Mouse (Mus musculus): Measurements from ENCODE around the gene Nit1. TPM values are rescaled to one million over a fixed set of nuclear protein-coding genes. Genes with fewer than 3 reads are reported as not detected.
"Not testable (repeated sequence)": the region's sequence is repeated elsewhere in the genome, so short reads cannot be mapped to it uniquely, and the experiment has no call there.

Gene Nit1
- polyA plus RNA-seq, 1 experiment from 2014 or later: 28.8 TPM

DNA sequence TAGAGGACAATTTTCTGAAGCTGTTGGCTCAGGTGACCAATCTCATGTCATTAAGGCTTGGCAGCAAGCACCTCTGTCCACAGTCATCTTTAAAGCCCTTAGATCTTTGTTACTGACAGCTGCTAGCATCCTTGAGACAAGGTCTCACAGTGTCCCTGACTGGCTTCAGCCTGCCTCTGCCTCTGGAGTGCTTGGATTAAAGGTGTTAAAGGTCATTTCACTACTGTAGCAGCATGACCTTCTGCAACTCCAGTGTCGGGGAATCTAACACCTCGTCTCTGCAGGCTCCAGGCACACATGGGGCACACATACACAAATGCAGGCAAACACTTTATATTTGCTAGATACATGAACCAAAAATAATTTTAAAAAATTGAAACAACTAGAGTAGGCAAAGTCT is 19.9 kb downstream of the Nit1 start:
- Histone ChIP-seq H3K4me3 (ENCODE audit: low read depth, low read length) (no peak overlapping the region), H3K4me1 (ENCODE audit: control insufficient read depth, insufficient read depth, low read length) (peaks cover 11% of the 10 kb centered on the region; the same call in 1 of the 2 replicates), H3K36me3 (ENCODE audit: control insufficient read depth, insufficient read depth, low read length) (0 out of 2 replicates have a peak, but pooled peaks cover 3% of the 10 kb centered on the region), H3K27ac (replicated peaks; ENCODE audit: low read depth, low read length) (no peak overlapping the region), H3K9me3 (ENCODE audit: control insufficient read depth, low read length) (no peaks in the 10 kb centered on the region), H3K27me3 (replicated peaks; ENCODE audit: control insufficient read depth, insufficient read depth, low read length) (no peaks in the 10 kb centered on the region), H3K9ac (ENCODE audit: low read depth, low read length) (no peak overlapping the region), H3K4me2 (ENCODE audit: low read depth, low read length) (no peak overlapping the region)
- DNase-seq (ENCODE audit: low spot score) (no peak), ATAC-seq (ENCODE audit: low read depth) (no peak)
- 82% methylated on average over 2 of the region's 2 CpGs for WGBS

DNA sequence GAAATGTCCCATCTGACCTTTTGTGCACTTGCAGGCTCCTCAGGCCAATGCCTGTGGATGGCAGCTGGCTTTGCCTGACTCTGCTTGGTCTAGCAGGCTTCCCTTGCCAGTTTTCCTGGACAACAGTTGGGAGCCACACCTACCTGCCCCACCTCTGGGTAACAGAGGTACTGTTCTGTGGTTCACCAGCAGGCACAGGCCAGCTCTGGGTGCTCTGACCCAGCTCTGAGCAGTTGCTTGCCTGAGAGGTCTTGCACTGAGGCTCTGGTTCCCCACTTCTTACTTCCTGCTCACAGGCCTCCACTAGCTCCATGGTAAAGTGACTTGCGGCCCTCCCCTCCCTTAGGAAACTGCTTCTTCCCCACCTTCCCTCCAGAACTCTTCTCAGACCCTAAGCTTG is 23.4 kb downstream of the Nit1 start:
- no peak overlapping the region for H3K9ac ChIP-seq (ENCODE audit: low read depth, low read length)
- ATAC-seq (ENCODE audit: low read depth) (no peak), DNase-seq (ENCODE audit: low spot score) (no peak)
- 78% methylated on average over 1 of the region's 1 CpGs for WGBS
- H3K27ac ChIP-seq (replicated peaks; ENCODE audit: low read depth, low read length): no peak overlapping the region
- no peaks in the 10 kb centered on the region for H3K4me1 ChIP-seq (ENCODE audit: control insufficient read depth, insufficient read depth, low read length)
- H3K9me3 ChIP-seq (ENCODE audit: control insufficient read depth, low read length): no peaks in the 10 kb centered on the region
- 0 out of 2 replicates have a peak, but pooled peaks cover 3% of the 10 kb centered on the region for H3K36me3 ChIP-seq (ENCODE audit: control insufficient read depth, insufficient read depth, low read length)
- no peaks in the 10 kb centered on the region for H3K27me3 ChIP-seq (replicated peaks; ENCODE audit: control insufficient read depth, insufficient read depth, low read length)
- no peak overlapping the region for H3K4me3 ChIP-seq (ENCODE audit: low read depth, low read length)
- H3K4me2 ChIP-seq (ENCODE audit: low read depth, low read length): no peak overlapping the region

DNA sequence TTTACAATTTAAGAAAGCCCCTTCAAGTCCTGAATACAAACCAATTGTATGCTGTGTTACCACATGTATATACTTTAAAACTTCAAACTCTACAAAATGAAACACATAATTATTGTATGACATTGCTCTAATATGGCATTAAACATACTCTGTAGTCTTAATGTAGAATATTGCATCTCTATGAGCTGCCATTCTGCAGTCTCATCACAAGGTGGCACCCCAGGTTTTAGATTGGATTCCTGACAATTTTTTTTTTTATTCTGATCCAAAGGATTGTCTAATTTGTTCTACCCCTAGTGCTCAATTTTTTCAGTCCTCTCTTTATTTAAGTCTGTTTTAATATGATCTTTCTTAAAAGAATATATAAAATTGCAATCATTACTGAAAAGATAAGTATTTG is 24.0 kb downstream of the Nit1 start:
- H3K4me3 ChIP-seq (ENCODE audit: low read depth, low read length): no peak overlapping the region
- DNase-seq (ENCODE audit: low spot score) (peak; percentile 34), ATAC-seq (ENCODE audit: low read depth) (no peak)
- 0 out of 2 replicates have a peak, but pooled peaks cover 3% of the 10 kb centered on the region for H3K36me3 ChIP-seq (ENCODE audit: control insufficient read depth, insufficient read depth, low read length)
- H3K27ac ChIP-seq (replicated peaks; ENCODE audit: low read depth, low read length): no peak overlapping the region
- no peak overlapping the region for H3K4me2 ChIP-seq (ENCODE audit: low read depth, low read length)
- H3K4me1 ChIP-seq (ENCODE audit: control insufficient read depth, insufficient read depth, low read length): no peaks in the 10 kb centered on the region
- no peak overlapping the region for H3K9ac ChIP-seq (ENCODE audit: low read depth, low read length)
- no peaks in the 10 kb centered on the region for H3K27me3 ChIP-seq (replicated peaks; ENCODE audit: control insufficient read depth, insufficient read depth, low read length)
- no peaks in the 10 kb centered on the region for H3K9me3 ChIP-seq (ENCODE audit: control insufficient read depth, low read length)

DNA sequence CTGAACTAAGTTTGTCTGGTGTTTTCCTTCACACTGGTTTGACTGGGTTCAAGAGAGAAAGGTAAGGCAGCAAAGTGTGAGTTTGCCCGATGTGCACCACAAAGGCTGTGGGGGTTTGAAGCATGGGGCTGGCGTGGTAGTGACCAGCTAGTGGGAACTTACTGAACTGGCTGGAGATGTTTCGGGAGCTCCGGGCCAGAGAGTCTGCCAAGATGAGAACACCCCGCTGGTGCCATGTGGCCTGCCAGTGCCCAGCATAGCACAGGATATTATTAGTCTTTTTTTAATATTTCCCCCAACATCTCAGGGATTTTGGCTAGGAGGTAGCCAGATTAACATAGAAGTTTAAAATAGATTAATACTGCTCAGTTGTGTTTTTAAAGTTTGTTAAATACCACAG is 25.3 kb downstream of the Nit1 start:
- Histone ChIP-seq H3K4me3 (ENCODE audit: low read depth, low read length) (no peak overlapping the region), H3K27ac (replicated peaks; ENCODE audit: low read depth, low read length) (no peak overlapping the region), H3K4me2 (ENCODE audit: low read depth, low read length) (no peak overlapping the region), H3K9ac (ENCODE audit: low read depth, low read length) (no peak overlapping the region), H3K9me3 (ENCODE audit: control insufficient read depth, low read length) (no peaks in the 10 kb centered on the region), H3K27me3 (replicated peaks; ENCODE audit: control insufficient read depth, insufficient read depth, low read length) (no peaks in the 10 kb centered on the region), H3K4me1 (ENCODE audit: control insufficient read depth, insufficient read depth, low read length) (no peaks in the 10 kb centered on the region), H3K36me3 (ENCODE audit: control insufficient read depth, insufficient read depth, low read length) (0 out of 2 replicates have a peak, but pooled peaks cover 3% of the 10 kb centered on the region)
- DNase-seq (ENCODE audit: low spot score) (no peak), ATAC-seq (ENCODE audit: low read depth) (no peak)
- 18% methylated on average over 5 of the region's 5 CpGs for WGBS

DNA sequence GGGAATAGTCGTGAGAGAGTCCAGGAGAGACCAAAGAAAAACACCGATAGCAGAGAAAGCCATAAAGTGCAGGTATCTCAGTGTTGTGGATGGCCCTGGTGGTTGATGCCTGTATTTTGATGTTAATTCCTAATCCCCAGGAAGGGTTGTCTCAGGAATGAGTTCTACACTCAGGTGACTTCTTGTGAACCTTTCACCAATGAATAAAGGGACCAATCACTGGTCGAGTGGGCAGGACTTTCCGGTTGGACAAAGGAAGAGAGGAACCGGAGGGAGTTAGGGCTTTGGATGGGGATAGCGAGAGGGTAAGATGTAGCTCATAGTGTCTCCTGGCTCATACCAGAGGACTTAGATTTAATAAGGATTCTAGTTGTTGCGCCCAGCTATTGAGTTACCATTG is 25.7 kb downstream of the Nit1 start:
- Histone ChIP-seq H3K27ac (replicated peaks; ENCODE audit: low read depth, low read length) (no peak overlapping the region), H3K27me3 (replicated peaks; ENCODE audit: control insufficient read depth, insufficient read depth, low read length) (no peaks in the 10 kb centered on the region), H3K4me2 (ENCODE audit: low read depth, low read length) (no peak overlapping the region), H3K9me3 (ENCODE audit: control insufficient read depth, low read length) (no peaks in the 10 kb centered on the region), H3K9ac (ENCODE audit: low read depth, low read length) (no peak overlapping the region), H3K4me1 (ENCODE audit: control insufficient read depth, insufficient read depth, low read length) (no peaks in the 10 kb centered on the region), H3K36me3 (ENCODE audit: control insufficient read depth, insufficient read depth, low read length) (no peaks in the 10 kb centered on the region), H3K4me3 (ENCODE audit: low read depth, low read length) (no peak overlapping the region)
- WGBS: 22% methylated on average over 7 of the region's 7 CpGs
- no peak for ATAC-seq (ENCODE audit: low read depth)
- DNase-seq (ENCODE audit: low spot score): no peak

DNA sequence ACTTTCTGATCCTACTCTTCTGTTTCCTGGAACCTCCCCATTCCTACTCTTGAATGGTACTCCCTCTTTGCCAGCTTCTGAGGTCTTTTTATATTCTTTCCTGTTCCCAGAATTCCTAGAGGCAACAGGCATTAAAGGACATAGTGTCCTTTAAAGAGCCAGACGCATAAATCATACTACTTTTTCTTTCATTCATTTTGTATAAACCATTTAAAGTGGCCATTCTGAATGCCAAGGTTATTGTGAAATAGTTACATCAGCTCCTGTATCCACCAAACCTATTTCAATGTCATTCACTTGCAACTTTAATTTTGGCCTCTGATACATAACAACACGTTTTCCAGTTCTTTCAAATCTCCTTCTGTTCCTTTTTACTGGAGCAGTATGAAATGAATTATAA is 36.1 kb downstream of the Nit1 start:
- DNase-seq (ENCODE audit: low spot score) (no peak), ATAC-seq (ENCODE audit: low read depth) (no peak)
- Histone ChIP-seq H3K4me3 (ENCODE audit: low read depth, low read length) (no peak overlapping the region), H3K4me1 (ENCODE audit: control insufficient read depth, insufficient read depth, low read length) (no peaks in the 10 kb centered on the region), H3K27ac (replicated peaks; ENCODE audit: low read depth, low read length) (no peak overlapping the region), H3K36me3 (ENCODE audit: control insufficient read depth, insufficient read depth, low read length) (no peaks in the 10 kb centered on the region), H3K9ac (ENCODE audit: low read depth, low read length) (no peak overlapping the region), H3K27me3 (replicated peaks; ENCODE audit: control insufficient read depth, insufficient read depth, low read length) (no peaks in the 10 kb centered on the region), H3K9me3 (ENCODE audit: control insufficient read depth, low read length) (no peaks in the 10 kb centered on the region), H3K4me2 (ENCODE audit: low read depth, low read length) (no peak overlapping the region)
- 69% methylated on average over 2 of the region's 2 CpGs for WGBS

DNA sequence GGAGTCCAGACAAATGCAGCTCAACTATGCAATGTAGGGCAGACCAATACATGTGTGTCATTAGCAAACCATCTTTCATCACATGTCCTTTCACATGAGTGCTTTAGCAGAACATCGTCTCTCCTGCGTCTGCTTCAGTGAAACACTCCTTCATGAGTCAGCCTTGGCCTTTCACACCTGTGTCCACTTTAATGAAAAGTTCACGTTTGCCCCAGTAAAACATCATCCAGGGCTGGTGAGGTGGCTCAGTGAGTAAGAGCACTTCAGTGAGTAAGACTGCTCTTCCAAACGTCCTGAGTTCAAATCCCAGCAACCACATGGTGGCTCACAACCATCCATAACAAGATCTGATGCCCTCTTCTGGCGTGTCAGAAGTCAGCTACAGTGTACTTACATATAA is 39.3 kb downstream of the Nit1 start:
- H3K27ac ChIP-seq (replicated peaks; ENCODE audit: low read depth, low read length); ATAC-seq (ENCODE audit: low read depth); H3K9me3 ChIP-seq (ENCODE audit: control insufficient read depth, low read length); H3K4me2 ChIP-seq (ENCODE audit: low read depth, low read length); H3K27me3 ChIP-seq (replicated peaks; ENCODE audit: control insufficient read depth, insufficient read depth, low read length); H3K4me3 ChIP-seq (ENCODE audit: low read depth, low read length); H3K36me3 ChIP-seq (ENCODE audit: control insufficient read depth, insufficient read depth, low read length); H3K4me1 ChIP-seq (ENCODE audit: control insufficient read depth, insufficient read depth, low read length); H3K9ac ChIP-seq (ENCODE audit: low read depth, low read length); DNase-seq (ENCODE audit: low spot score): not testable (repeated sequence)
- 72% methylated on average over 5 of the region's 5 CpGs for WGBS

DNA sequence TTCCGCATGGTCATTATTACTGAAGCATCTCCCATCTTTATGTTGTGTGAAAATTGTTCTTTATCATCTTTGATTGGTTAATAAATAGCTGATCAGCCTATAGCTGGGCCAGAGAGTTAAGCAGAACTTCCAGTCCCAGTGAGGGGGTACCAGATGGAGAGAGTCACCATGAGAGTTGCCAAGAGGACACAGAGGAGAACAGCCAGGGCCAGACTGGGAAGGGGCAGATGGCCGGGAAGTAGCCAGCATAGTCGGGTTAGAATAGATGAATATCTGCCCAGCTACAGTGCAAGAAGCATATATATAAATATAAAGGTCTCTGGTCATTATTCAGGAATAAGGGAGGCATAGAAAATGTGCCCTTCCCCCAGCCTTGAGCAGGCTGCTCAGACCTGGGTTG is 47.2 kb downstream of the Nit1 start:
- Histone ChIP-seq H3K36me3 (ENCODE audit: control insufficient read depth, insufficient read depth, low read length) (no peaks in the 10 kb centered on the region), H3K27me3 (replicated peaks; ENCODE audit: control insufficient read depth, insufficient read depth, low read length) (peaks cover 16% of the 10 kb centered on the region), H3K9me3 (ENCODE audit: control insufficient read depth, low read length) (no peaks in the 10 kb centered on the region), H3K4me3 (ENCODE audit: low read depth, low read length) (no peak overlapping the region), H3K4me2 (ENCODE audit: low read depth, low read length) (no peak overlapping the region), H3K4me1 (ENCODE audit: control insufficient read depth, insufficient read depth, low read length) (peaks cover 6% of the 10 kb centered on the region; the same call in 1 of the 2 replicates), H3K27ac (replicated peaks; ENCODE audit: low read depth, low read length) (no peak overlapping the region), H3K9ac (ENCODE audit: low read depth, low read length) (no peak overlapping the region)
- no peak for DNase-seq (ENCODE audit: low spot score)
- WGBS: 64% methylated on average over 3 of the region's 3 CpGs
- ATAC-seq (ENCODE audit: low read depth): no peak

DNA sequence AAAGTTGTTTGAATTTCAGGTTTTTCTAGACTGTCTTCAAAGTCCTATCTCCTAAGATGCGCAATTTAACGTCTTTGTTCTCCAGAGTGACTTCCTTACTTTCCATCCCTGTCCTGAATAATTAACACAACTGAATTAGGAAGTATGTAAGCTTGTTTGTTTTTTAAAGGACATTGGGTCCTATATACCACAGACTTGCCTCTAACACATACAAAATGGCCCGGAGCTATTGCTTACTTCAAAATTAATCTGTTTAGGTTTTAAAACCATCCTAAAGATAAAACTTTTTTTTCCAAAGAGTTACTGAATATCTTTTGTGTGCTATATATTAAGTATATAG is 50.4 kb downstream of the Nit1 start:
- no peak for DNase-seq (ENCODE audit: low spot score)
- ATAC-seq (ENCODE audit: low read depth): no peak
- peaks cover 8% of the 10 kb centered on the region; the same call in 1 of the 2 replicates for H3K4me1 ChIP-seq (ENCODE audit: control insufficient read depth, insufficient read depth, low read length)
- peaks cover under 1% of the 10 kb centered on the region; the same call in 1 of the 2 replicates for H3K36me3 ChIP-seq (ENCODE audit: control insufficient read depth, insufficient read depth, low read length)
- H3K4me3 ChIP-seq (ENCODE audit: low read depth, low read length): peak overlapping the region; percentile 72
- peak overlapping the region; percentile 95 for H3K27ac ChIP-seq (replicated peaks; ENCODE audit: low read depth, low read length)
- H3K27me3 ChIP-seq (replicated peaks; ENCODE audit: control insufficient read depth, insufficient read depth, low read length): peaks cover 16% of the 10 kb centered on the region
- peak overlapping the region; percentile 53 for H3K4me2 ChIP-seq (ENCODE audit: low read depth, low read length)
- no peaks in the 10 kb centered on the region for H3K9me3 ChIP-seq (ENCODE audit: control insufficient read depth, low read length)
- peak overlapping the region; percentile 85 for H3K9ac ChIP-seq (ENCODE audit: low read depth, low read length)
- 17% methylated on average over 3 of the region's 3 CpGs for WGBS

All from embryonic facial prominence, embryonic 14.5 days (tissue).